Mouse (Mus musculus) adrenal gland, adult 8-10 months (tissue): ENCODE measurements at regions not wholly inside any gene's neighbourhood (a gene's known extent, or its start where the extent isn't known, plus 50 kb on each side); places are given as distances from the start of the nearest gene placed in this dataset.
"Not testable (repeated sequence)": the region's sequence is repeated elsewhere in the genome, so short reads cannot be mapped to it uniquely, and the experiment has no call there.

Source experiments
- DNase-seq: peaks from one replicate; pipeline ENCODE4 v3.0.0; 2022

GRCm38 (mm10) chr3:8161997-8162756 lies 1447.7 kb downstream of the Zfp704 start:
- DNase-seq = no peak

- DNase-seq = no peak
These were observed 1466.9 kb downstream of the Zfp704 start for GRCm38 (mm10) chr3:8143016-8143415.

GRCm38 (mm10) chr3:8142190-8142589 lies 1467.7 kb downstream of the Zfp704 start:
- DNase-seq = no peak

- no peak for DNase-seq
These were observed 1468.2 kb downstream of the Zfp704 start for GRCm38 (mm10) chr3:8141664-8142084.

GRCm38 (mm10) chr3:8123641-8124040 lies 1486.2 kb downstream of the Zfp704 start:
- DNase-seq = not testable (repeated sequence)

GRCm38 (mm10) chr3:8123141-8123540 lies 1486.7 kb downstream of the Zfp704 start:
- no peak for DNase-seq

- DNase-seq = no peak
These were observed 1478.0 kb upstream of the 1700008P02Rik start for GRCm38 (mm10) chr3:8098291-8098690.

- DNase-seq = no peak
These were observed 1464.5 kb upstream of the 1700008P02Rik start for GRCm38 (mm10) chr3:8084749-8085148.

- no peak for DNase-seq
These were observed 1433.5 kb upstream of the 1700008P02Rik start for GRCm38 (mm10) chr3:8053711-8054110.

- no peak for DNase-seq
These were observed 1430.9 kb upstream of the 1700008P02Rik start for GRCm38 (mm10) chr3:8051167-8051566.

- DNase-seq = peak; percentile 30
These were observed 1429.5 kb upstream of the 1700008P02Rik start for GRCm38 (mm10) chr3:8049706-8050105.

- no peak for DNase-seq
These were observed 1426.1 kb upstream of the 1700008P02Rik start for GRCm38 (mm10) chr3:8046348-8046747.

GRCm38 (mm10) chr3:8036697-8037096 lies 1416.5 kb upstream of the 1700008P02Rik start:
- no peak for DNase-seq

GRCm38 (mm10) chr3:8035091-8035729 lies 1415.0 kb upstream of the 1700008P02Rik start:
- DNase-seq = no peak

GRCm38 (mm10) chr3:8026325-8027017 lies 1406.2 kb upstream of the 1700008P02Rik start:
- DNase-seq = no peak

- DNase-seq = no peak
These were observed 1402.4 kb upstream of the 1700008P02Rik start for GRCm38 (mm10) chr3:8022654-8023053.

GRCm38 (mm10) chr3:8017489-8017888 lies 1397.2 kb upstream of the 1700008P02Rik start:
- DNase-seq = no peak

- DNase-seq = no peak
These were observed 1396.7 kb upstream of the 1700008P02Rik start for GRCm38 (mm10) chr3:8016945-8017344.

- no peak for DNase-seq
These were observed 1389.7 kb upstream of the 1700008P02Rik start for GRCm38 (mm10) chr3:8009966-8010365.

- DNase-seq = no peak
These were observed 1386.6 kb upstream of the 1700008P02Rik start for GRCm38 (mm10) chr3:8006708-8007395.

- DNase-seq = no peak
These were observed 1386.0 kb upstream of the 1700008P02Rik start for GRCm38 (mm10) chr3:8006273-8006672.

GRCm38 (mm10) chr3:8005684-8006083 lies 1385.4 kb upstream of the 1700008P02Rik start:
- not testable (repeated sequence) for DNase-seq

GRCm38 (mm10) chr3:8004271-8004670 lies 1384.0 kb upstream of the 1700008P02Rik start:
- DNase-seq = no peak
